8 mouse cellular contexts compared by ENCODE assay signal in the genomic region with DNA sequence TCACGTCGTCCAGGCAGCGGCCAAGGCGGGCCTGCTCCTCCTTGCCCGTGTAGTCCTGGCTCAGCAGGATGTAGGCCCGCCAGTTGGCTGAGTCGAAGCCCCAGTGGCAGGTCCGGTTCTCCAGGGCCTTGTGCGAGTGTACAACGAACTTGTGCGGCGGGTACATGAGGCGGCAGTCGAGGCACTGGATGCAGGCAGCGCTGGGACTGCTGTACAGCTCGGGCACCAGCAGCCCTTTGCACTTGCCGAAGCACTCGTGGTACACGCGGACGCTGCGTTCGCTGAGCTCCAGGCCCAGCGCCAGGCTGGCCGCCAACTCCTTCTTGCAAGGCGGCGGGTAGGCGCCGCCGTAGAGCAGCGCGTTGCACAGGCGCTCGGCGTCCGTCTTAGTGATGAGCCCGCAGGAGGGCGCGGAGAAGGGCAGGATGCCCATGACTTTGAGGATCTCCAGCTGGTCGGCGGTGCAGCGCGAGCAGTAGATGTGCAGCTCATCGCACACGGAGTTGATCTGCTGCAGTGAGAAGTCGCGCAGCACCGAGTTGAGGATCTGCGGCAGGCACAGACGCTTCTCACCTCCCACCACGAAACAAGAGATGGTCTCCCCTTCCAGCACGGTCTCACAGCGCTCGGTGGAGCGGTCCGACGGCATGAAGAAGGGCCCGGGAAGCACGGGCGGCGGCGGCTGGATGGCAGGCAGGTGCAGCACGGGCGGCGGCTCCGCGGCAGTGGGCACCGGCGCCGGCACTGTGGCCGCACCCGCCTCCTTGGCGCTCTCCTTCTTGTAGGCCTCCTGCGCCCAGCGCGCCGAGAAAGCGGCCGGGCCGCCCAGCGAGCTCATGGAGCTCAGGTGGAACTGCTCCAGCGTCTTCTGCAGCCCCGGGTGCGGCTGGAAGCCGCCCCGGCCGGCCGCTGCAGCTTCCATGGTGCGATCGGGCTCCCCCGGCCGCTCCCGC. TPM values are rescaled to one million over a fixed set of nuclear protein-coding genes. Genes with fewer than 3 reads are reported as not detected.
DNase-seq lines count a peak whose midpoint lies in the region.

No protein-coding gene starts in this region.

- WGBS in hindbrain, embryonic 10.5 days, result under 1% methylated on average over 88 of the region's 93 CpGs

- H3K36me3 ChIP-seq in hindbrain, embryonic 10.5 days, result peaks cover 9% of the 10 kb centered on the region

- peak overlapping the region; percentile 95 for H3K4me3 ChIP-seq in hindbrain, embryonic 10.5 days

- peaks cover 7% of the 10 kb centered on the region; the same call in 1 of the 2 replicates for H3K27me3 ChIP-seq in hindbrain, embryonic 10.5 days (ENCODE audit: insufficient read depth, poor library complexity, severe bottlenecking)

- no peaks in the 10 kb centered on the region for H3K9me3 ChIP-seq in hindbrain, embryonic 10.5 days

- DNase-seq in ES-CJ7 (ENCODE audit: low read depth, low spot score), result peak; percentile 40
- peak; percentile 84 for DNase-seq in cerebellum, adult 11-12 months
- DNase-seq in forelimb bud, embryonic 11.5 days (ENCODE audit: low read depth, low spot score), result peak; percentile 40
- peak; percentile 68 for DNase-seq in hindbrain, embryonic 10.5 days (ENCODE audit: low spot score)
- DNase-seq in layer of hippocampus, postnatal 36 days, result peak; percentile 71 to 78
- DNase-seq in lung, postnatal 36 days, result peak; percentile 79
- peak; percentile 81 for DNase-seq in right cerebral cortex, adult 18-20 months
- peak; percentile 57 to 73 for DNase-seq in urinary bladder, postnatal 36 days (ENCODE audit: low spot score in 2 of 2)

- H3K27ac ChIP-seq in hindbrain, embryonic 10.5 days, result peak overlapping the region; percentile 95

- H3K4me1 ChIP-seq in hindbrain, embryonic 10.5 days (replicated peaks), result peaks cover 65% of the 10 kb centered on the region

RNA-seq across cellular contexts. Expression of gene Ski, which starts 0.5 kb away (rescaled TPM):
- 9.3 and 10.1 TPM in 2 replicates for polyA plus RNA-seq in hindbrain, embryonic 10.5 days (2016; fragmentation: Nextera tagmentation; extraction: Ambion mirVana)
- total RNA-seq in layer of hippocampus, postnatal 36 days (2021), result 100 to 1,000 TPM; 126 to 132 TPM

RNA-seq across cellular contexts. Expression of gene Faap20, which starts 27.7 kb away (rescaled TPM):
- 115 and 118 TPM in 2 replicates for polyA plus RNA-seq in hindbrain, embryonic 10.5 days (2016; fragmentation: Nextera tagmentation; extraction: Ambion mirVana)
- total RNA-seq in layer of hippocampus, postnatal 36 days (2021), result 10 to 100 TPM; 30.9 to 35.1 TPM

Comparison
In these comparisons a context has a peak if more than half of its experiments do, and no peak if none do; other contexts are left out.
1. Peak in every context shown above with its lines: DNase-seq, H3K4me3 ChIP-seq and H3K27ac ChIP-seq.